Mouse (Mus musculus) heart, adult 8-10 months (tissue): ENCODE measurements around the gene Cd2. TPM values are rescaled to one million over a fixed set of nuclear protein-coding genes. Genes with fewer than 3 reads are reported as not detected.

ENCODE experiments used
- DNase-seq: peaks from one replicate; pipeline ENCODE4 v3.0.0; 2022; ENCODE audit warnings: low spot score
- total RNA-seq, 4 experiments: library from RNA; stranded (reverse); gene quantifications; 2 replicates each; pipeline ENCODE4 v1.2.4; 2022

Cd2 gene
- total RNA-seq, 4 experiments from 2014 or later: 0.54 to 1.2 (median 1.00) TPM; not detected in 1

DNA sequence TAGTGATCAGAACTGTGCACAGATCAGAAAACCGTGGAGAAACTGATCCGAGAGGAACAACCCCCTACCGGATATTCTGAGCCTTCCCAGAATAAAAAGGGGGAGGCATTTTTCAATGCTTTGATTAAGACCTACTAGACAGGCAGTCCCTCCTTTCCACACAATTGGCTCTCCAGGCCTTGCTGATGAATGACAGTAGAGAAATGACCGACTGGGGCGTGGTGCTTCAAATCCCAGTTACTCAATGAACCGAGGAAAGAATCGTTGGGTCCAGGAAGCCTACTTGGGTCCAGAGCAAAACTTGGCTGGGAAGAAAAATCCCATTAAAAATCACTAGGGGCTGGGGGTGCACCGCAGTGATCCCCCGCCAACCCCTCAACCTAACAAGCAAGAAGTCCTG is 57.5 kb downstream of the Cd2 start:
- no peak for DNase-seq

DNA sequence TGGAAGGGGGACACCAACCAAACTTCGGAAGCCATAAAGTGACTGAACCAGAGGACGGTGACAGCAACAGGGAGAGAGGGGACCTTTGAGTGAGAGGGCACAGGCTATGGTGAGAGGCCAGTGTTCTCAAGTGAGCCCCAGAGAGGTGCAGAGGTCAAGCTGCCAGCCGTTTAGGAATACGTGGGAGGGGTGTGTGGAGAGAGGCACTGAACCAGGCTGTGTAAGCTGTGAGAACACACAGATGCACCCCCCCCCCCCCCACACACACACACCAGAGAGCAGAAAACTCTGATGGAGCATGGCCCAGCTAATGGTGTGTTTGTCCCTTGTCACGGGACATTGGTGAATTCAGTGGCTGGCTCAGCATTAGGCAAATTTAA is 58.2 kb downstream of the Cd2 start:
- DNase-seq: no peak

DNA sequence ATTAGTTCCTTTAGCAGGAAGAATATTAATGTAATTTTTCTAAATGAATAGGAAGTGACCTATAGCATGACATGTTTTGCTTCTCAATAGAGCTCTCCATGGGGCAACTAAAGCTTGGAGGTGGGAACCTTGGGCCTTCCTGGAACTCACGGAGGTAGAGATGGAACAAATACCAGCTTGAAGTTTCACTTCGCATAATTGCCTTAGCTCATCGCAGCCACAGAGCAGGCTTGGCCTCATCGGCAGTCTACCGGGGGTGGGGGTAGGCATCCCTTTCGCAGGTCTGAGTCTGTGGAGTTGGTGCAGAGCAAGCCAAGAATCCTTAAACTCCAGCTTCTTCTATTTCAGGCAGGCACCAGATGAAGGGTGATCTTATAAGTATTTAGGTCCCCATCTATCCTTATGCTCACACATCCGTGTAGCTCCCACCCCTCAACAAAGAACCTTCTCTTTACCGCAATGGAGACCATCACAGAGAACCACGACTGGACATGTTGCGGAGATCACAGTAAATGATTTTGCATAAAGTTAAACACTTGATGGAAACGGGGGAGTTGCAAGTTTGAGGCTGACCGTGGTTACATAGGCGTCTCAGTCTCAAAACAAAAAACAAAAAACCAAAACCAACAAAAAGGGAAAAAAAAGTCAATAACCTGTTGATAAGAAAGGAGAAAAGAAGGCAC is 58.7 kb downstream of the Cd2 start:
- no peak for DNase-seq

DNA sequence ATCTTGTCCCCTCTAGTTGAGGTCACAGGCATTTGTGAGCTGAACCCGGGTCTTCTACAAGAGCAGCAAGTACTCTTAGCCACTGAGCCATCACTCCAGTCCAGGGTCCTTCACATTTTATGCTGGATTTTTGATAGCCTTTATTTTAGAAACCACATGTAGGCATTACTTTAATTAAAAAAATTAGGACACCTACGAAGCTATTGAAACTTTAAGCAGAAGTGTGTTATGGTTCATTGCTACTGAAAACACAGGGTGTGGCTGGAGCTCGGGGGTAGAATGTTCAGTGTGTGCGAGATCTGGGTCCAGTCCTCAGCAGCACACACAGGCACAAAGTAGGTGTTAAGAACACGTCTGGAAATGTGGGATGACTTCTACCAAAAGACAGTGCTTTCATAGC is 59.7 kb downstream of the Cd2 start:
- no peak for DNase-seq

Other genes starting within 250 kb of the Cd2 start
- gene Ptgfrn, start 177.7 kb downstream of the Cd2 start, total RNA-seq: 10 to 100 TPM; 17.2 to 21.1 (median 19.8) TPM
- gene Igsf3, start 89.1 kb upstream of the Cd2 start, total RNA-seq: 10 to 100 TPM; 10.1 to 12.3 (median 12.0) TPM